Mouse (Mus musculus): ENCODE results near the gene Igfbp6.

Gene Igfbp6

DNA sequence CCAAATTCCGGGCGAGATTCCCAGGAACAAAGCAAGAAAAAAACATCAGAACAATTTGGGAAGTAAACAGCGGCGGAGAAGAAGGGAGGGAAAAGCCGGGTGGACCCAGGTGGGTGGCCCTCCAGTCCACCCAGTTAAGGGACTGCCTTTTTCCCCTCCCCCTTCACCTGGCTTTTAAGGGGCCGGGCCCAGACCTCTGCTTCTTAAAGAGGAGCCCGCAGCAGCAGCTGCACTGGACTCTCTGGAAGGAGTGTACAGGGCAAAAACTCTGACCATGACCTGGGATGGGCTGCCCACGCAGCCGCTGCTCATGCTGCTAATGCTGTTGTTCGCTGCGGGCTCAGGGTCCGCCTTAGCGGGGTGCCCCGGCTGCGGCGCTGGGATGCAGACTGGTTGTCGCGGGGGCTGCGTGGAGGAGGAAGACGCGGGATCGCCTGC is at the start of gene Igfbp6:
Gene Igfbp6, plus strand, starts transcription at position 89 of the 438 bp plus-strand sequence.
- DNase-seq (ENCODE audit: low spot score), result no peak

- DNase-seq (ENCODE audit: low spot score), result no peak
Observed at GRCm38 (mm10) chr15:102094988-102095387, 49.2 kb upstream of the Igfbp6 start.

GRCm38 (mm10) chr15:102097147-102097915 is 46.8 kb upstream of the Igfbp6 start:
- peak; percentile 100 for DNase-seq (ENCODE audit: low spot score)

GRCm38 (mm10) chr15:102097991-102098555 is 46.1 kb upstream of the Igfbp6 start:
- DNase-seq (ENCODE audit: low spot score), result peak; percentile 95

DNA sequence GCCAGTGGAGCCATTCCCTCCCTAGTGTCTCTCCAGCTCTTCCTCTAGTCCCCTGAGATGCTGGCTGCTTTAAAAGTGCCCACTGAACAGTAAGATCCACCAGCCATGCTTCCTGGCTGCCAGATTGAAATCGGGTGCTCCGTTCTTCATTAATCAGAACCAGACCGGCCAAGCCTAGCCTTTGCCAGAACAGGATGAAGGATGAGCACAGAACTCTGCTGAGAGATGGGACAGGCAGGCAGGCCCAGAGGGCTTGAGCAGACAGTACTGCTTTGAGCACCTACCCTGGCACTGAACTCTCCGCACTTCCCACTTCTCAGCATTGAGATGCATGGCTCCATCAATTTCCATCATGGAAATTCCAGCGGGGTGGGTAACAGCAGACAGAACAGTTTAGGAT is 44.9 kb upstream of the Igfbp6 start:
- peak; percentile 58 for DNase-seq (ENCODE audit: low spot score)

- DNase-seq (ENCODE audit: low spot score), result no peak
Observed at GRCm38 (mm10) chr15:102099771-102100160, 44.4 kb upstream of the Igfbp6 start.

DNA sequence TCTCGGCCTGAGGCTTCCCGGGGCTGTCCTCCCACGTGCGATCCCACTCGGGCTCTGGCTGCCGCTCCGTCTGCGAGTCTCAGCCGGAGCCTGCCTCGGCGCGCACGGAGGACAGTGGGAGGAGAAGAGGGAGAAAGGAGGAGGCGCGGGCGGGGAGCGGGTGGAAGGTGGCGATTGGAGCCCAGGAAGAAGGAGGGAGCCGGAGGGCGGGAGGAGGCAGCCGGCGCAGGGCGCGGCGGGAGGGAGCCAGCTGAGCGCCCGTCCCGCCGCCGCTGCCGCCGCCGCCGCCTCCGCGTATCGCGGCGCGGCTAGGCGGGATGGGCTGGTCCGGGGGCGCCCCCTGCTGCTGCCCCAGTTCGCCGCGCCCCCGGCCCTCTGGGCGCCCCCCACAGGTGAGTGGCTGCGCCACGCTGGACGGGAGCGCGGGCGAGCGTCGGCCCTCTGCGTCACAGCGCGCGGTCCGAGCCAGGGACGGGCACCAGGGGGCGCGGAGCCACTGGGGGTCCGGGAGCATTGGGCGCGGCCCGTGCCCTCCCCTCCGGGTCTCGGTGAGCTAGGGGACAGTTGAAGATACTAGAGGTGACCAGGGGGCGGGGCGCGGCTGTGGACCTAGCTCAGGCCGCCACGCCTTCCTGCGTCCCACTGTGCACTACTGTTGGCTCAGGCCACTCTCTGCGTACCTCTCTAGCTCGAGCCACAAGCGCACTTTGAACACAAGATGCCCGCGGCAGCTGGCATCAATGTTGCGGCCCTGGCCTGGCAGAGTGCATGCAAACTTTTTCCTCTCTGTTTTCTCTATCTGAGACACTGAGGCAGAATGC is 43.8 kb upstream of the Igfbp6 start, which contains the start of gene Tns2:
Gene Tns2, plus strand, starts transcription at position 253 of the 821 bp plus-strand sequence.
- DNase-seq (ENCODE audit: low spot score), result peak; percentile 86

- DNase-seq (ENCODE audit: low spot score), result peak; percentile 45
Observed at GRCm38 (mm10) chr15:102100996-102101671, 43.0 kb upstream of the Igfbp6 start.

- peak; percentile 88 for DNase-seq (ENCODE audit: low spot score)
Observed at GRCm38 (mm10) chr15:102101672-102102541, 42.3 kb upstream of the Igfbp6 start.

DNA sequence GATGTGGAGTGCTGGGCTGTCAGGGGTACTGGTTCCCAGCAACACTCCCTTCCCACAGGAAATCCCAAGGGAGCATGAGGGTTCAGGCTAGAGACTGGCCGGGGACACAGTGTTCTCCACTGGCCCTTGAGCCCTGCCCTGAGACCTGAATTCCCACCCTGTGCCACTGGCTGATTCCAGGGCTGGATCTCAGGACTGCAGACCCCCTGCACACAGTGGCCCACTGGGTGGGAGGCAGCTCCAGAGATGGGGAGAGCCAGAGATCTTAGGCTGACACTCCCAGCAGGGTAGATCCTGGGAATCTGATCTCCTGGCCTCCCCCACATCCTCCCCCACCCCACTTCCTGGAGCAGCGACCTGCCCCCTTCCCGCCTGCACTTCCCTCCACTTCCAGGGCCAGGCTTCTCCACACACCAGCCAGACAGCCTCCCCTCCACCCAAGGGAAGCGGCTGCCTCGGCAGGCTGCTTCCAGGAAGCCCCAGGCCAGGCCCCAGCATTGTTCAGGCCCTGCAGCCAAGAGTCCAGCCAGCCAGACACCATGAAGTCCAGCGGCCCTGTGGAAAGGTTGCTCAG is 41.5 kb upstream of the Igfbp6 start:
- DNase-seq (ENCODE audit: low spot score), result peak; percentile 81

GRCm38 (mm10) chr15:102103371-102103946 is 40.7 kb upstream of the Igfbp6 start:
- DNase-seq (ENCODE audit: low spot score), result peak; percentile 69

- peak; percentile 96 for DNase-seq (ENCODE audit: low spot score)
Observed at GRCm38 (mm10) chr15:102103947-102104555, 40.1 kb upstream of the Igfbp6 start.

GRCm38 (mm10) chr15:102105360-102105759 is 38.8 kb upstream of the Igfbp6 start:
- DNase-seq (ENCODE audit: low spot score), result peak; percentile 95

DNA sequence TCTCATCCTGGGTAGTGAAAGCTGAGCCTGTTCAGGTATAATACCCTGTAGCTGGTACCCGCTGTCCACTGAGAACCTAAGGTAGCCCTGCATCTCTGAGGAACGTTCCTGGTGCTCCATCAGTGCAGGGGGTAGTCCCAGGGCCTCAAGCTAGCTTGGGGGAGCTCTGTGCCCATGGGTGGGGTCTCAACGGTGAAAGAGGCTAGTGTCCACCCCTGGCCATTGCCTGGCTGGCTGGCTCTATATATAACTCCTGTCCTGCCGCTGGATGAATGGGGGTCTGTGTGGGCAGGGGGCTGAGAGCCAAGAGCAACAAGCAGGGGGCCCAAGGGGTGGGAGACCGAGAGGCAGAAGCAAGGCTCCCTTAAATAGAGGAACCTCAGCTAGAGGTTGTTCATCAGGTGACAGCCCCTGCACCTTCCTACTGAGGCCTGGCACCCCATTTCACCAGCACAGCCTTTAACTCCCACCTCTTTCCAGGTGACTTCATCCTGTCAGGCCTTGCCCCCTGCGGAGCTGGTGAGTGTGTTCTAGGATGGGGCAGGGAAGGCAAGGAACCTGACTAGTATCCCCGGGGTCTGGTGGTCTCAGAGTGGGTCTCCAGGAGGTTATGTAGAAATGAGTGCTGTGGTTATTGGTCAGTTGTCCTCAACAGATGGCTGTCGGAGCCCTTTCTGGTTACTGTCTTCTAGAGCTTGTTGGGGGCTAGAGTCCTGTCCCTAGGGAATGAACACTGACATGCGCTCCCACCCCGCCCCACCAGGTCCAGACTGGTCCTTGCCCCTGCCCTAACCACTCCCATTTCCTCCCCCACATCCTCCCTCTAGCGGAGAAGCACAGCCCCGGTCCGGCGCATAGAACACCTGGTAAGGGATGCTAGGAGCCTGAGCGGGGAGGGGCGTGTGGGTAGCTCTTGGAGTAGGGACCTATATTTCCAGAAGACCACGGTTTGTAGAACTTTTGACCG is 38.1 kb upstream of the Igfbp6 start:
- DNase-seq (ENCODE audit: low spot score), result no peak

GRCm38 (mm10) chr15:102106754-102107456 is 37.3 kb upstream of the Igfbp6 start:
- no peak for DNase-seq (ENCODE audit: low spot score)

DNA sequence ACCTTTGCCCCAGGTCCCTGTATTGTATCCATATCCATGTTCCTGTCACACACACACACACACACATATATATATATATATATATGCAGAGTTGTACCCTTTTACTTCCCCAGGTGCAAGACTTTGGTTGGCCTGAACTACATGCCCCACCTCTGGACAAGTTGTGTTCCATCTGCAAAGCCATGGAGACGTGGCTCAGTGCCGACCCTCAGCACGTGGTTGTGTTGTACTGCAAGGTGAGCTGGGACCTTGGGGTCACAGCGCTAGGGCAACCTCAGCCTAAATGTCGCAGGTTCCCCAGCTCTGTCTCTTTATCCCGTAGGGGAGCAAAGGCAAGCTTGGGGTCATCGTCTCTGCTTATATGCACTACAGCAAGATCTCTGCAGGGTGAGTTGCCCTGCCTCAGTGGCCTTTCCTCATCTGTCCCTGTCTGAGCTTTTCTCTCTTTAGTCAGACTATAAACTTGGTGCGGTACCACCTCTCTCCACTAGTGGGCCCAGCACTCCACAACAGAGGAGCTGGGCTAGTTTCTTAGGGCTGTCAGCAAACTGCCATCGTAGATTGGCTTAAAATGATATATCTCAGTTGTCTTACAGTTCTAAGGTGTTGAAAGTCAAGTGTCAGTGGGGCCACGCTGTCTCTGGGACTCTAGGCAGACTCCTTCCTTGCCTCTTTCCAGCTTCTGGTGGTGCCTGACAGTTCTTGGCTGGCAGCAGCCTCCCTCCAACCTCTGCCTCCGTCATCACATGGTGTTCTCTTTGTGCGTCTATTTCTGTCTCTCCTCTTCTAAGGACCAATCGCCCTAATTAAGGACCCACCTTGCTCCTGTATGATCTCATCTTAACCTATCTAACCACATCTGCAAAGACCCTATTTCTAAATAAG is 36.2 kb upstream of the Igfbp6 start:
- peak; percentile 78 for DNase-seq (ENCODE audit: low spot score)
